Mouse (Mus musculus): ENCODE results near the gene 2310079G19Rik. TPM values are rescaled to one million over a fixed set of nuclear protein-coding genes. Genes with fewer than 3 reads are reported as not detected.

The 2310079G19Rik gene
- not detected in 2 replicates for polyA plus RNA-seq (2015; fragmentation: Nextera tagmentation; extraction: Ambion mirVana)

DNA sequence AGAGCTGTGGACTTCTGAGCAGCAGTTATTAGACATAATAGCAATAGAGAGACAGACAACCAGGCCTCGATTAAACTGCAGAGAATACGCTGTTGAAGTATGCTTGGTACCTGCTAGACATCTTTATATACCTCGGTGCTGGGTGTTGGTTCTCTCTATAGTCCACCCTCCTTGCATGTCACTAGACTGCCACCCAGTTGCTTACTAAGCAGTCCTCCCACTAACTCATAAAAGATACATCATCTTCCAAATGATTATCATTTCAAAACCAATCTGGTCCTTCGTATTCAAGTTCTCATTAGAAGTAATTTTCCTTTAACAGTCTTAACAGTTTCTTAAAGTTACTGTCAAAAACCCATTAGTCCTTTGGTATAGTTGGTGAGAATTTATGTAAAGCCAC lies at the start of gene 2310079G19Rik:
Gene 2310079G19Rik, minus strand, starts transcription at position 101 of the 400 bp plus-strand sequence.

DNA sequence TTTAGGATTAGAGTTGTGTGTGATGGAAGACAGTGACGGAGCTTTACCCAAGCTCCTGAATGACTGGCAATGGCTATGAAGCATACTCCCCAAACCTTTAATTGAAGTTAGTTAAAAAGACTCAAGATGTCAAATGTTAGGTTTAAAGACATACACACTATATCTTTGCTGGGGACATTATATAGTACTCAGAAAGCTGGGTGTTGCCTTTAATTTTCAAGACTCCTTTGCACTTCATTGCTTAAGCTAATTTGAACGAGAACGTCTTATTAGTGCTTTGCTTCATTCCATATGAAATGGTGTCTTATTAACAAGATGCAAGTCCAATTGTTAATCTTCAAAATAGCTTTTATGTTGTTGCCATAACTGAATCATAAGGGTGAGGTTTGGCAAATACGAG lies 44.1 kb upstream of the 2310079G19Rik start, which contains the start of gene Krtap27-1:
Gene Krtap27-1, minus strand, starts transcription at position 101 of the 400 bp plus-strand sequence.

DNA sequence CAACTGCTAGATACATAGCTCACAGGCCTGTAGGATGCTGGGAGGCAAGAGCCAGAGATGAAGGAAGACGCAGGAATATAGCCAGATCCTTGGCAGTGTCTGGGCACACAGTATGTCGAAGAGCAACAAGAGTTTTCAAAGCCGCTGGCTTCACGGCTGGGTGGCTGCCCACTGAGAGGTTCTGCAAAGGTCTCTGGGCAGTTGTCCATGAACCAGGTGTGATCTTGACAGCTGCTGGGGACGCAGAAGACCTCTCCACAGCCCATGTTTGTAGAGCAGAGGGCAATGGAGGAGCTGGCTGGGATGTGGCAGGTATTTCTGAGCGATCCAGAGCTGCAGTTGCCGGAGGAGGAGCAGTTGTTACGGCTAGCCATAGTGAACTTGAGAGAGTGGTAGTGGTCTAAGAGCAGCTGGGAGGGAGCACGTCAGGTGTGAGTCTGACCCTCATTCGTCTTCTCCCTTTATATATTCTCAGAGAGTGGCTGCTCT lies 19.9 kb upstream of the 2310079G19Rik start, which contains the start of gene Krtap26-1:
Gene Krtap26-1, minus strand, starts transcription at position 439 of the 489 bp plus-strand sequence.

DNA sequence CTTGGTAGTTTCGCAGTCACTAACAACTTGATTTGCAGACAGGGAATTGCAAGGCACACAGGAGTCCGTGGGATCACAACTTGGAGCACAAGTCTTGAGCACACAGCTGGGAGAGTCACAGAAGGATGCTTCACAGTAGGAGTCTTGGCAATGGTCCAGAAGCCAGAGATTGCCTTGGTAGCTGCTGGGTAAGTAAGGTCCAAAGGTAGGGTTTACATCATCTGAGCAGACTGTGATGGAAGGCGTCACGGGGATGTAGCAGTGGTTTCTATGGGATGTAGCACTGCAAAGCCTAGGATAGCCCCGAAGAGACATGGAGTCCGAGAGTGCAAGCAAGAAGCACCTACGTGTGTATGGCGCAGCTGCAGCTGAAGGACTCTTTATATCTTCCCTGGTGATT lies 15.5 kb downstream of the 2310079G19Rik start, which contains the start of gene Krtap24-1:
Gene Krtap24-1, minus strand, starts transcription at position 358 of the 400 bp plus-strand sequence.

Other genes with a start within 250 kb of the 2310079G19Rik start
- not detected in 2 replicates for gene Cldn17, start 120.7 kb downstream of the 2310079G19Rik start, polyA plus RNA-seq (2015; fragmentation: Nextera tagmentation; extraction: Ambion mirVana)
- 0.06 TPM in 1 of 2 replicates, not detected in the other for gene Cldn8, start 64.5 kb downstream of the 2310079G19Rik start, polyA plus RNA-seq (2015; fragmentation: Nextera tagmentation; extraction: Ambion mirVana)
- gene Krtap24-1, start 15.4 kb downstream of the 2310079G19Rik start, polyA plus RNA-seq (2015; fragmentation: Nextera tagmentation; extraction: Ambion mirVana): not detected in 2 replicates
- gene Krtap26-1, start 20.1 kb upstream of the 2310079G19Rik start, polyA plus RNA-seq (2015; fragmentation: Nextera tagmentation; extraction: Ambion mirVana): not detected in 2 replicates
- gene Krtap27-1, start 44.0 kb upstream of the 2310079G19Rik start, polyA plus RNA-seq (2015; fragmentation: Nextera tagmentation; extraction: Ambion mirVana): not detected in 2 replicates
- gene 2310061N02Rik, start 80.3 kb upstream of the 2310079G19Rik start, polyA plus RNA-seq (2015; fragmentation: Nextera tagmentation; extraction: Ambion mirVana): not detected in 2 replicates
- not detected in 2 replicates for gene Krtap13-1, start 101.2 kb upstream of the 2310079G19Rik start, polyA plus RNA-seq (2015; fragmentation: Nextera tagmentation; extraction: Ambion mirVana)
- not detected in 2 replicates for gene Krtap13, start 124.0 kb upstream of the 2310079G19Rik start, polyA plus RNA-seq (2015; fragmentation: Nextera tagmentation; extraction: Ambion mirVana)
- gene 2310034C09Rik, start 131.2 kb upstream of the 2310079G19Rik start, polyA plus RNA-seq (2015; fragmentation: Nextera tagmentation; extraction: Ambion mirVana): not detected in 2 replicates
- gene 2310057N15Rik, start 146.5 kb upstream of the 2310079G19Rik start, polyA plus RNA-seq (2015; fragmentation: Nextera tagmentation; extraction: Ambion mirVana): not detected in 2 replicates
- not detected in 2 replicates for gene Gm5965, start 150.2 kb upstream of the 2310079G19Rik start, polyA plus RNA-seq (2015; fragmentation: Nextera tagmentation; extraction: Ambion mirVana)
- gene Gm20741, start 184.6 kb upstream of the 2310079G19Rik start, polyA plus RNA-seq (2015; fragmentation: Nextera tagmentation; extraction: Ambion mirVana): not detected in 2 replicates
- not detected in 2 replicates for gene Krtap15, start 192.5 kb upstream of the 2310079G19Rik start, polyA plus RNA-seq (2015; fragmentation: Nextera tagmentation; extraction: Ambion mirVana)
- not detected in 2 replicates for gene Krtap14, start 198.5 kb upstream of the 2310079G19Rik start, polyA plus RNA-seq (2015; fragmentation: Nextera tagmentation; extraction: Ambion mirVana)
- gene Krtap19-1, start 241.7 kb upstream of the 2310079G19Rik start, polyA plus RNA-seq (2015; fragmentation: Nextera tagmentation; extraction: Ambion mirVana): not detected in 2 replicates
- not detected in 2 replicates for gene Krtap19-2, start 246.6 kb upstream of the 2310079G19Rik start, polyA plus RNA-seq (2015; fragmentation: Nextera tagmentation; extraction: Ambion mirVana)

Data from neural tube, postnatal 0 days (tissue).